Mouse (Mus musculus) skeletal muscle tissue, adult 2 months (tissue): ENCODE data around the gene Myrf.

Source experiments
- DNase-seq: peaks from one replicate; pipeline ENCODE4 v3.0.0-alpha.2; 2012; ENCODE audit warnings: low read depth, low spot score

The Myrf gene

DNA sequence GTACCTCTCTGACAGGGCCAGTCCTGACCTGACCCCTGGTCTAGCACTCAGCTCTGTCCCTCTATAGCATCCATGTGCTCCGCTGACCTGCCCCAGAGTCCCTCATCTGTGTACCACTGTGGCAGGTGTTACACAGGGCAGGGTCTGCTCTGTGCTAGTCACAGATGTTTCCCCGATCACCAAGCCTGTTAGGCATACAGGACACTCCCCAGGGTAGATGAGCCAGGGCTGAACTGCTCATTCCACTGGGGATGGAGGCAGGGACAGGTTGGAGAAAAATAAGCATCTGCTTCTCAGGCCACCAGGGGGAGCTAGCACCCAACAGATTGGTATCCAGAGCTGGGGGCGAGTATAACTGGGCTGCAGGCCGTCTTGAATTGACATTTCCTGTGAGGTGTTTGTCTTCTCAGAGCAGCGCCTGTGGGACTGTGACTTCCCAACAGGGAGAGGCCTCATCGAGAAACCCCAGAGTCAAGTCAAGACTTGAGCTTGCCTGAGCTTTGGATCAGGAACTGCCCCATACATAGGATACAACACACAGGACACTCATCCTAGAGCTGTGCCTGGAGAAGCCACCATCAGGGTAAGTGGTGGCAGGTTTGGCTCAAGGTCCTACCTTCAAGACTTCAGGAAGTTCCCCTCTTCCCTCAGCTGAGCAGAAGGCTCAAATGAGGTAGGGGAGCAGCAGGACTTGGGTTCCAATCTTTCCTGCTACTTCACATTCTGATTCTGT lies 17.9 kb upstream of the Myrf start:
- DNase-seq, result peak; percentile 68

DNA sequence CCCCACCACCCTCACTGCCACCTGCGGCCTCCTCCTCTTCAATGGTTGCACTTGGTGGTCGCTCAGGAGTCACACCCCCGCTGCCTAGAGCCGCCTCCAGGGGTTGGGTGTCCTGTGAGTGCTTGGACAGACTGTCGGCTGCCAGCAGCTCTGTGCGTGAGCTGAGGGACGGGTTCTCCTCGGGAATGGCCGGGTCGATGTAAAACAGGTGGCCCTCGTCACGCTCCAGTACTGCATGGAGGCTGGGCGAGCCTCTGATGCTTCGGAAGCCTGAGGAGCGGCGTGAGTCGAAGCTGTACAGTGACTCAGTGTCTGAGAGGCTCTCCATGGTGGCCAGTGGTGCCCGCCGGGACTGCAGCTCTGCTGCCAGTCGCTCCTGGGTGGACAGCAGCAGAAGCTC lies 7.6 kb upstream of the Myrf start:
- no peak for DNase-seq

DNA sequence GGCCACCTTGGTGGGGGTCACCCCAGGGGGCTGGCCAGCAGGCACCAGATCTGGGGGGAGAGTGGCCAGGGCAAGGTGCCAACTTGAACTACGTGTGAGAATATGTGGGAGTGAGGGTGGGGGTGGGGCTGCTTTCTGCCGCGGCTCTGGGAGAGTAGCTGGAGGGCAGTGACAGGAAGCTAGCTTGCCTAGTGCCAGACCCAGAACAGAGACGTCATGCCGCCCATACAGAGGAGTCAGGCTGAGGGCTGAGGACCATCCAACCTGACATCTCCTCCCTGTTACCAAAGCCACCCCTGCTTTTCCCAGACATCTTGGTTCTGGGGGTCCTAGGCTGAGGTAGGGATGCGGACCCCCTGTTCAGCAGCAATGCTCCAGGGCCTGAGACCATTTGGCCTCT lies 6.6 kb upstream of the Myrf start:
- no peak for DNase-seq

DNA sequence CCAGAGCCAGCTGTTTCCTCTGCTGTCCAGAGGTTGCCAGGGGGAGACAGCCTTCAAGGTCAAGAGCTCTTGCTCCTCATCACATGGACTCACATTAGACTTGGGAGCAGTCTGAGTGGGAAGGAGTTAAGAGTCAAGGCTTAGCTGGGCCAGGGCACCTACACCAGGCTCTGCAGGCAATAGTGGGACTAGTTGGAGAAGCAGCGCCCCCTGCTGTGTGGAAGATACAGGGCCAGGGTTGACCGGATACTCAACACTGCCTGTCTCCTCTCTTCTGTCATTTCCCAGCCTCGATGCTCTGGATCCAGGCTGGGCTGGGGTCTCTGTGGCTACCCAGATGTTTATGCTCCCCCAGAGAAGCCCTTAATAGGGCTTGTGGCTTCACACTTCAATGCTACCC lies 3.6 kb upstream of the Myrf start:
- DNase-seq, result no peak

DNA sequence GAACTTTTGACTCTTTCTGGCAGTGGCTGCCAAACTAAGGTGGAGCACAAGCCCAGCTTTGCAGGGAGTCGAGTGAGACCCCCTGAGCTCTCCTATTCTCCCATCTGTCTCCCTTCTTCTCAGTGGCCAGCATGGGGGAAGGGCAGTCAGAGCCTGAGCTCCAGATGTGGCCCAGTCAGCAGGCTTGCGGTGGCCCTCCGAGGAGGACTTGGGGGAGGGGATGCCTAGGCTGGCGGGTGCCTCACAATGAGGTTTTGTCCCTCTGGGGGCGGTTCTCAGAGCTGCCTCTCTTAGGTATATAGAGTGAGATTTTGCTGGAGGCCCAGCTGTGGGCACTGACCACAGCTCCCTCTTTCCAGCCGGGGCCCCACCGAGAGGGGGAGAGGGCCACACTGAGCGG lies 2.4 kb upstream of the Myrf start:
- no peak for DNase-seq

DNA sequence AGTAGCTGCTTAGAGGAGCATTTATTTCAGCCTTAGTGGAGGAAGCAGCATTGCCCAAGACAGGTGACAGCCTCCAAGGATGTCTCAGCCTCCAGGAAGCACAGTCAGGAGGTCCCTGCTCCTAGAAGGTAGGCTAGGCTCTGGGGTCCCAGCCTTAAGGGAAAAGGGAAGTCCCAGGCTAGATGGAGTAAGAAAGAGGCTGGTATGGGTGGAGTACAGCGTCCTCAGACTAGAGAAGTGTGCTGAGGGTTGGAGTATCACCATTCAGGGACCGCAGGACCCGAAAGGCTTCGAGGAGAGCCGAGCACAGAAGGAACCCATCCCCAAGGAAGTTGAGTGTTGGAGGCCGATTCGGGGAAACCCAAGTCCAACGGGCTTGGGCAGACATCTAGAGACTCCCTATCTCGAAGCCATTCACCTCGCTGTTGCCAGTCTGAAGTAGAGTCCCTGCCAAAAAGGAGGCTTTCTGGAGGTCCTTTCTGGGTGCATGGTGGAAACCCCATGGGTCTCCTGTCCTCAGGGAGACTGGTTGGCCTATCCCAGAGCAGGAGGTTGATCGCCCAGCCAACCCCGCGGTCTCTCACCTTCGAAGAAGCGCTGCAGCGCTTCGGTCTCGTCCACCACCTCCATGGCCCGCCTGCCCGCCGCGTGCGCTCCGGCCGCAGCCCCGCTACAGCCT lies 434 bp downstream of the Myrf start:
- no peak for DNase-seq

DNA sequence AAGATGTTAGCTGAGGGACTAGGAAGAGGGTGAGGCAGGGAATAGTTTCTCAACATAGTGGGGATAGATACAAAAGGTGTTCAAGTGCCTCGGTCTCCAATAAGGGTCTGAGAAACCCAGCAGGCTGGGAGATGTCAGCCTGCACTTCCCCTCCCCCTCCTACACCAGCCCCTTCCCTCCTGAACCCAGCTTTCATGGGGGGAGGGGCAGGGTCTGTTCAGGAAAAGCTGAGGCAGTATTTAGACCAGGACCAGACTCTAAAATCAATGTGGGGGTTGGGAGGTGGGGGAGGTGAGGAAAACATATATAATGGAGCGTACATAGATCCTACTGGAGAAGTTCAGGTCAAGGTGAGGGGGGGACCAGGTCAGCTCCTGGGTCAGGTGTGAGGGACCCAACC lies 1.1 kb downstream of the Myrf start:
- DNase-seq, result no peak

DNA sequence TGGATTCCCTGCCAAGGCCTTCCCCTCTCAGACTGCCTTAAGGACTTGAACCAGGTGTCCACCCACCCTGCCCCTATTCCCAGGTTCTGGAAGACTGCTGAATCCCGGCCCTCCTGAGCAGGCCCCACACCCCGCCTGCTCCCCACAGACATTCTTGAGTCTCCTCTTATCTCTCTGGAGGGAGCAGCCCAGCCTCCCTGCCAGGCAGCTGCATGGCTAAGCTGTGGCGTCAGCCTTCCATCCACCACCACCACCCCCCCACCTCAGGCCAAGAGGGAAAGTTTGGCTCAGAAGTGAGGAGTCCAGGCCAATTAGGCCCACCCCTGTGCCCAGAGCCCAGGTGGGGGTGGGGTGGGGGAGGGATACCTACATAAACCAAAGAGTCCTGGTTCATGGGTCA lies 2.1 kb downstream of the Myrf start:
- DNase-seq, result no peak

DNA sequence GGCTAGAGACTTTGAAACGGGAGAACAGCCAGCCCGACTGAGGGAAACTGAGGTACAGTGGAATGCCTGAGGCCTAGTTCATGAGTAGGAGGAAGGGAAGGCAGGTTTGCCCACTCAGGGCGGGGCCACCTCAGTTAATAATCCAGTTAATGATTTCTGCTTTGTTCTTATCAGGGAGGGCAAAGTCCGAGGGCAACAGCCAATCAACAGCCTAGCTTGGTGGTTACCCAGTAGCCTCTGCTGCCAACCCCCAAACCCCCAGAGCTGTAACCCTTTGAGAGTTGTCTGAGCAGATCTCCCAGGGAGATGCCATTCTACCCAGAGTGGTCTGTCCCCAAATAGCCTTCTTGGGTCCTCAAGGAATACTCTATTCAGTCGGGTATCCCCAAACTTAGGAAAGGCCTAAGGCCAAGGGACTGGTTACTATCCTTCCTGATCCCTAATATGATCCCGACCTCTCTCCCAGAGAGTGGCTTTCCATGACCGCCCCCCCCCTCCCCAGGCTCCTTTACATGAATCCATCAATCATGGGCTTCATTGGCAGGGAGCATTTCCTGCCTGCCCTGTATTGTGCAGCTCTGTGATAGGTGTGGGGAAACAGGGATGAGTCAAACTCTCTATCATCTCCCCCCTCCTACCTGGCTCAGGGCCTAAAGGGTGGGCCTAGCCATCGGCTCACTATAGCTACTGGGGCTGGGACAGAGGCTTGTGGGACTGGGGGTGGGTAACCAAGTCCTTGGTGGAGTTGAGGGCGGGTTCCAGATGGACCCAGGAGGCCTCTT lies 4.6 kb downstream of the Myrf start:
- no peak for DNase-seq

DNA sequence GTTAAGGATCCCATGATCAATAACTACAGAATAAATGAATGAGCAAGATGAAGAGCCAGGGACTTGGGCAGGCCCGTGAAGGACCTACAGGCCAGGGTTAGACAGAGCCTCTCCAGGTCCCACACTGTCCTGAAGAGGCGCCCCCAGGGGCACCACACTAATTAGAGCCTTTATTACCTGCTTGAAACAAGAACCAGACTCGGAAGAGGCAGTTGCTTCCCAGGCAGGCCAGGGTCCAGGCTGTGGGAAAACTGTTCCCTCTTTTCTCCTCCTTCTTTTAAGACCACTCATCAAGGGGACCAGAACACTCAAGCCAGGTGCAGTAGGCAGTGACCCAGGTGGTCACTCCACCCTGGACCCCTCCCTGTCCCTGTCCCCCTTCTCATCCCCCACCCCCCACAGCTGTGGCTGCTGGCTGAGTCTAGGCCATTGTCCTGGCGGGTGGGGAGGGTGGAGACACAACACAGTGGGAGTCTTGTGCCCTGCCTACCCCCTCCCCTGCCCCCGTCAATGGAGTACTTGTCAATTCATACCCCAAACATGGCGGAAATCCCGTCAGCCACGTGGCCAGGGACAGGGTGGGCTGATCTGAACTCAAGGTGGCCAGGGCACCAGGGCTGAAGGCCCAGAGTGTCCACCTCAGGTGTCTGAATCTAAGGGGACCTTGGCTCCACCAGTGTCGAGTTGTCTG lies 8.1 kb downstream of the Myrf start:
- DNase-seq, result no peak

DNA sequence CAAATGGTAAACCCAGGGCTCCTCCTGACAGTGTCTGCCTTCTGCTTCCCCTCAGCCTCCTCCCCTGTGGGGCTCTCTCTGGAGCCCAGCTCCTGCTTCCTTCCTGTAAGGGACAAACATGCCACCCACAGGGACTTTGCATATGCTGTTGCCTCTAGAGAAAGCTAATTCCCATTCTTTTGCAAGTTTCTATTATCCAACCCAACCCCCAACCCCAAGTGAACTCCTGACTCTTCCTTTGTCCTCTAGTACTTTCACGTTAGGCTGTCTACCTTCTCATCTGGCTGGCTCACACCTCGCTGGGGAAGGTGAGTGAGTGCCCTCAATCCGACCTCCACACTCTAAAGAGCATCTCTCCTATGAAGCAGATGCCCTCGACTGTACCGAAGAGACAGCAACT lies 8.7 kb downstream of the Myrf start:
- DNase-seq, result no peak

DNA sequence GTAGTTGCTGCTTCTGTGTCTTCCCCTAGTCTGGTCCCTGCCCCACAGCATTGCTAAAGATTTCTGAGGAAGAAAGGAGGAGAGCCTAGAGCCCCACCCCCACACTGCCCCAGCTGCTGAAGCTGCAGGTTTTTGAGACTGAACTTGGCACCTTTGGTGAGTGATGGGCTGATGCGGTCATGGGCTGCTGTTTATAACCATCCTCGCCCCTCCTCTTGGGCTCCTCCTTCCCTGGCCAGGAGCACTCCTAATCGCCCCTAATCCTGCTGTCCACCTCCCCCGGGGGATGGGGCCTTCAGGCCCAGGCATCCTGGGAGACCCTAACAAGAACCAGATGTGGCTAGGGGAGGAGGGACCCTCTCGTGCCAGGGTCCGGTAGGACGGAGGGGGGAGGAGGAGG lies 9.5 kb downstream of the Myrf start:
- DNase-seq, result no peak

DNA sequence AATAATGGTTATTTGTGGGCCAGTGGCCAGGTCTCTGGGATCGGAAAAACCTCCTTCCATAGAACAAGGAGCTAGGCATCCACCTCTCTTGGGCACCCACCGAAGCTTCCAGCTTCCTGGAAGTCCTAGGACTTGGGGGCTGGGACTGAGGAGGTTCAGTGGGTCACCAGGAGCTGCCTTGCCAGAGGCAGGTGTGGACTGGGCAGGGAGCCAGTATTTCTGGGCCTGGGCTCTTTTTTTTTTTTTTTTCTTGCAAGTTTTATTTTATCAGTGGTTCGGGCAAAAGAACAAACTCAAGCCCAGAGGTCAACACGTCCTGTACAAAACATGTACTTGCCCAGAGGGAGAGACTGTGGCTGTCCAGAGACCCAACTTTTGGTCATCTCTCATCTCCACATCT lies 14.8 kb downstream of the Myrf start:
- no peak for DNase-seq

DNA sequence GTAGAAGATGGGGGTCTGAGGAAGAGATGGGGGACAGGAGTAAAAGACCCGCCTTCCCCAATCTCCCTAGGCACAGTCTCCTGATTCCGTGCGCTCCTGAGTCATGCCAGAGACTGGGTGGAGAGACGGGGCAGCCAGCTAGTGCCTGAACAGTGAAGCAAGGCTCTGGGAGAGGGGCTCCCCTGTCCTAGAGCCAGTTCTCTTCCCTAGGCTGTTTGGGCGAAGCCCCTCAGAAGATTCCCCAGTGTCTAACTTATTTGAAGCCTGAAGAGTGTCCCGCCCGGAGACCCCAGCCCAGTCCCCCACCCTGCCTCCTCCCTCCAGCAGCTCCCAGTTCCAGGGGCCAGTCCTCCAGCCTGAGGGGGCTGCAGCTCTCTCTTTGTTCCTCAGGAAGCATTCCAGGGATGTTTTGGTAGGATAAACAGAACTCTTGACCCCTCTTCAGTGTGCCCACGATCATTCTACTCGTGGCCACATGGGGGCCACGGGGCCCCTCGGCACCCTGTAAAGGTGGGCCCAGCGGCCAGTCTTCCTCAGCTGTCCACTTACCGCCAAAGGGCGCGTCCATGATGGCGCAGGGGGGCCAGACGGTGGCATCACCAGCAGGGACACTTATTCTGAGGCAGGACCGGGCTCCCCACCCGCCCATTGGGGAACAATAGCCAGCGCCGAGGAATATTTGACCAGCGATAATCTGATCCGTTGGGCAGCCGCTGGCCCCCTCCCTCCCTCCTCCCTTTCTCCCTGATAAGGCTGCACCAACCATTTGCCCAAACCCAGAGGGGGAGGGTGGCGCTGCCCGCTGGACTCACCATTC lies 15.7 kb downstream of the Myrf start:
- no peak for DNase-seq

DNA sequence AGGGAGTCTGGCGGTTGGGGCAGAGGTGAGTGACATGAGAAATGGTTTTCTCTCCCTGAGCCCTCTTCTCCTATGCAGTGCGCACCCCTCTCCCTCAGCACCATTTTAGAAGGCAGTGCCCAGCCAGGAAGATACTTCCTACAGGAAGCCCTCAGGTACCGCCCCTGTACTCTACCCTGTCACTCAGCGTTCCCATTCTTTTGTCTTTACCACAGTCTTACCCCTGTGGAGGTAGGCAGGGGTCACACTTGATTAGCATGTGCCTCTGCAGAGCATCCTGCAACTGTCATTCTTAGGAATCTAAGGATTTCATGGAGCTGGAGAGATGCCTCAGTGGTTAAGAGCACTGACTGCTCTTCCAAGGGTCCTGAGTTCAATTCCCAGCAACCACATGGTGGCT lies 17.0 kb downstream of the Myrf start:
- no peak for DNase-seq

DNA sequence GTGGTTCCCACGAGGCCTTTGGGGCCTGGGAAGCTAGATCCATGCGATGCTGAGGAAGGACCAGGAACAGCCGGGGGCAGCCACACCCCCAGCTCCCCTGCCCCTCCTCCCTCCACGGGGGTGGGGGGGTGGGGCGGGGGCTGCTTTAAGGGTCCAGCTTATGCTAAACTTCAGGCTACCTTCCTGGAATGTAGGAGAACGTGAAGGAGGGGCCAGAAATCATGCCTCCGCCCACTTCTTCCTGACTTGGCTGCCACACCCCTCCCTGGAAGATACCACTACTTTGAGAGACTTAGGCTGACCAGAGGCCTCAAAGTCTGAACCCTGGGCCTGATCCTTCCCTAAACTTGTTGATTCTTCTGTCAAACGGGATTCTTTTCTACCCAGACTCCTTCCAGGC lies 17.9 kb downstream of the Myrf start:
- no peak for DNase-seq

DNA sequence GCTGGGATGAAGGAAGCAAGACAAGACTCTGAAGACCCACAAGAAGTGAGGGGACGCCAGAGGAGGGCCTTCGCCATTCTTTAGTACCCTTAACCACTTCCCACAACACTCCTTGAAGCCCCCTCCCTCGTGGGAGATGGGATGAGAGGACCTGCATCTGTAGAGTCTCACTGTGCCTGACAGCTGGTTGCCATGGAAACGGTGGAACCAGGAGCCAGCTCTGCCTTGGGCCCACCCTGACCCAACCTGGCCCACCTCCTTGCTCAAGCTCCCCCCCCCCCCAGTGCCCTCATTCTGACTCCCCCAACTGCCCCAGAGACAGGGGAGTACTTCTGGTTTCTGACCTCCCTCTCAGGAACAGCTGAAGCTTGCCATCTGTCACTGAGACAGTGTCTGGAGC lies 19.0 kb downstream of the Myrf start:
- DNase-seq, result no peak

DNA sequence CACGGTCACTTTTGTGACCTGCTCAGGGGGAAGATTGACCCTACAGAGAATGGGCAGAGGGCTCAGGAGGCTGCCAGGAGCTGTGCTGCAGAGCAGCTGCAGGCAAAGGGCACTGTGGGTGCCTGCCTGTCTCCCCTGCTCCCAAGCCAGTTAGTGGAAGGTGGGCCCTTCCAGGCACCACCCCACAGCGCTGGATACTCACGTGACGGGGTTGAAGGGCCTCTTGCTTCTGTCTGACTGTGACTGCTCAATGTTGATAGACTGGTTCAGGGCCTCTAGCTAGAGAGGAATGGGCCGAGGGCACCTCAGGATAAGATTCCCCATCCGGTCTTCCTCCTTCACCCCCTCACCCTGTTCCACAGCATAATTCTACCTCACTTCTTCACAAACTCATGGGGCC lies 21.0 kb downstream of the Myrf start:
- no peak for DNase-seq

DNA sequence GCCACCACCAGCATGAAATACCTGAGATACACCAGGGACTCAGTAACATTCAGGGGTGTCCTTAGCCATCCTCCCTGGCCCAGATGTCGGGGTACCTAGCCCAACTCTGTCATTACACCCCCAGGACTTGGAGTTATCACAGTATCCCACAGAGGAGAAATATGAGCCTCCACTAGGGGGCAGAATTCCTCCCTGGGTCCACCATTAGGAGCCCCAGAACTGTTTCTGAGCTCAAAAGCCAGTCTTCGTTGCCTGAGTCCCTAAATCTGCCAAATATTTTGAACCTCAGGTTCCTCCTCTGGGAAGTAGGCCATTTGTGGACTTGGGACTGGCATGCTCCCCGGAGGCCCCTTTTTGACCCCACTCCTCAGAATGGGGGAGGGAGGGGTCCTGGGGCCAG lies 21.4 kb downstream of the Myrf start:
- no peak for DNase-seq

DNA sequence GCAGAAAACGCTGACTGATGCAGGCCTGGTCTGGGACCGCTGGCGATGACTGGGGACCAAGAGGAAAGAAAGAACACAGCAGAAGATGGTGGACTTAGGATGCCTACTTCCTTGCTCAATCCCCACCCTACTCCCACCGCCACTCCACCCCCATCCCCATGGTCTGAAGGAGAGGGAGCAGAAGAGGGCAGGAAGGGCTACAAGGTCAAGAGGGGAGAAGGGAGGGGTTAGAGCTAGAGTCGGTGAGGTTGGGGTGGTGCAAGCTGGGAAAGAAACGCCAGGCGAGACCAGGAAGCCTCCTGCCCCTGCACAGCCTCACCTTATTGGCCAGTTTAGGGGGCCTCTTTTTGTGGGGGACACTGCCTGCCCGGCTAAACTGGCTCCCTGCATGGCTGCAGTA lies 24.4 kb downstream of the Myrf start:
- DNase-seq, result no peak

DNA sequence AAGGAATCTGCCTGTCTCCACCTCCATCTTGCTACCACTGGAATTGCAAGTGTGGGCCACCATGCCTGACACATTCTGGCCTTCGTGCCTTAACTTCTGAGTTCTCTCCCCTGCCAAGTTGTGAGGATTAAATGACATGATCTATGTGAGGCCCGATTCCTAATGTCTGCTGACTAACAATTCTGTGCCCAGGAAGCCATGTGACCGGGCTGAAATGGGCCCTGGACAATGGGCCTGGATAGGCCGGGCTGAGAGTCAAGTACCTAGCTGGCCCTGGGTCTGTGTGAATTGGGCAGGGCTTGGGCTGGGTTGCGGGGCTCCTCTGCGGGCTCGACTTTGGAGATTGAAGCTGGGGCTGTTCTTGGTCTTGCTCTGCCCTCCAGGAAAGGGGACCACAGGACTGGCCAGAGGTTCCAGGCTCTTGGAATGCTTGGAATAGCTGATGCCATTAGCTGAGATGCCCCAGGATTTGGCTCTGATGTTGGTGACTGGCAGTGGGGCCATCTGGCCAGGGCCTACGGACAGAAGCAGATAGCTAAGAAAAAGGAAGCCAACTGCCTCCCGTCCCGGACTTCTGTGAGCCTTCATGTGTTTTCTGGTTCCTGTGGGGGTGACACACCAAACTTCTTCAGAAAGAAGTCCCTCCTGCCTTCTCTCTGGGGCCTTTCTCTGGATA lies 26.6 kb downstream of the Myrf start:
- DNase-seq, result no peak
